Mouse (Mus musculus) embryonic fibroblast, embryonic 13.5 days (primary cell): ENCODE measurements around the gene Ltbp4.

Source experiments
- CTCF ChIP-seq: IDR thresholded peaks from 2 replicates; pipeline ENCODE4 v1.5.1; 2011; ENCODE audit warnings: mild to moderate bottlenecking, control low read depth, low read length, moderate library complexity, borderline replicate concordance; ENCODE audit not compliant: insufficient read depth
- POLR2A ChIP-seq: IDR thresholded peaks from 2 replicates; pipeline ENCODE4 v1.6.1; 2011; ENCODE audit warnings: low read depth, mild to moderate bottlenecking, control low read depth, low read length, moderate library complexity

GRCm38 (mm10) chr7:27309832-27310231 lies 27.7 kb downstream of the Ltbp4 start:
- TF ChIP-seq CTCF (no peak), POLR2A (no peak)
